Mouse (Mus musculus) testis, adult 2 months (tissue): ENCODE results near the gene Tmem248.

Source experiments
- CTCF ChIP-seq: fragments of 200-500 bp; IDR thresholded peaks from 2 replicates; pipeline ENCODE4 v1.5.1; 2012; ENCODE audit warnings: low read depth, mild to moderate bottlenecking, inconsistent platforms, low read length, moderate library complexity; ENCODE audit not compliant: control insufficient read depth, insufficient read depth, insufficient replicate concordance
- POLR2A ChIP-seq: fragments of 200-500 bp; IDR thresholded peaks from 2 replicates; pipeline ENCODE4 v1.6.1; 2012; ENCODE audit warnings: low read depth, mild to moderate bottlenecking, inconsistent platforms, low read length, moderate library complexity; ENCODE audit not compliant: control insufficient read depth

GRCm38 (mm10) chr5:130273046-130273445, 56.2 kb downstream of the Tmem248 start:
- TF ChIP-seq CTCF (no peak), POLR2A (no peak)
